Mouse (Mus musculus): Measurements from ENCODE around the gene Xpo4. TPM values are rescaled to one million over a fixed set of nuclear protein-coding genes. Genes with fewer than 3 reads are reported as not detected.
A peak's percentile ranks its signal among the peaks of the same experiment; 100 is the strongest.

The Xpo4 gene
- total RNA-seq, 2 experiments from 2014 or later = 13.4 to 13.9 TPM

DNA sequence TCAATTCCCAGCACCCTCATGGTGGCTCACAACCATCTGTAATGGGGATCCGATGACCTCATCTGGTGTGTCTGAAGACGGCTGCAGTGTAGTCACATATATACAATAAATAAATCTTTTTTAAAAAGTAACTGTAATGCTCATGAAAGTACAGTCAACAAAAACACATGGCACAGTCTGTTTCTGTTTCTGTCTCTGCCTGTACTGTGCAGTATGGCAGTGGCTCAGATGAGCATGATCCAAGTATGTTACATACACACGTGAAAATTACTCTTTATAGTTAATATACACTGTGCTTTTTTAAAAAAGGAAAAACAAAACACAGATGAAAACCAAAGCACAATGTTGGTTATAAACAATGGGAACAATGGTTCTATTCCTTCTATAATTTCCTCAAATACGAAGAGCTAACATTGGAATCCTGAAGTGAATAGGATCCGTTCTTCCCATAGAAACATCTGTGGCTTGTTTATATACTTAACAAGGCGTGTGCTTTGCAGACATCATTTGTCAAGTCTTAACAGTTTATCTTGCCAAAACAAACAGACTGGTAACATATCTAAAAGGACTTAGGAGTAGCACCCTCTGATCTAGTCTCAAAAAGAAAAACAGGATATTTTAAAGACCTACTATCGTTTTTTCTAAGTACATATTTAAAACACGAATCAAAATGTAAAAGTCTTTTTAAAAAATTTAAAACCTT, 58.4 kb downstream of the Xpo4 start:
- no peak for DNase-seq

DNA sequence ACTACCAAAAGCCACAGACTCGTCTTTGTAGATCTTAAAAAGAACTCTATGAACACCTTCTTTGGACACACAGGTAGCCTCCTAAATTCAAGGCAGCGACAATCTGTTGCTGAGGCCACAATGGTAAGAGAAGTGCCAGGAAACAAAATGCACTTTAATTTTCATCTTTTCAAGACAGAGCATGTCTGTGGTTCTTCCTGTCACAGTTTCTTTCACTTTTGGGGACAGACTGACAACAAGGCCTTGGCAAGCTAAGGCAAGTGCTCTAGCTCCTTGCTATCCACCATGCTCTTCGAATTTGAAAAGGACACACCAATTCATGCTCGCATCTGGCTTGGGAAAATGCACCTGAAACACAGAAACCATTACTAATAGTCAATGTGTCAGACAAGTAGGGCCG, 72.0 kb downstream of the Xpo4 start:
- DNase-seq = no peak

DNA sequence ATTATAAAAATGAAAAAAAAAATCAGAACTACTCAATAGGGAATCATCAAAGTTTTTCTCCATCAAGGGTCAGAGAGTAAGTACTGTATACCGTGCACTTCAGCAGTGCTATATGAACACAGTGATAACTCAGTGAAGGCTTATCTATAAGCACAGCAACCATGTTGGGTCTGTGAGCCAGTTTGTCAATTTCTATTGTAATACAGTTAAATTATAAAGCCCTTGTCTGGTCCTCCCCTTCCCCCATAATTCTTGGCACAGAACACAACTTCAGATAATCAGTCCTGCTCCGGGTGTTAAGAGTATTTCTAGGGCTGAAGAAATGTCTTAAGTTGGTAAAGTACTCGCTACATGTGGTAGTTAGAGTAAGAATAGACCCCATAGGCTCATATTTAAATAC, 73.4 kb downstream of the Xpo4 start:
- DNase-seq = no peak

DNA sequence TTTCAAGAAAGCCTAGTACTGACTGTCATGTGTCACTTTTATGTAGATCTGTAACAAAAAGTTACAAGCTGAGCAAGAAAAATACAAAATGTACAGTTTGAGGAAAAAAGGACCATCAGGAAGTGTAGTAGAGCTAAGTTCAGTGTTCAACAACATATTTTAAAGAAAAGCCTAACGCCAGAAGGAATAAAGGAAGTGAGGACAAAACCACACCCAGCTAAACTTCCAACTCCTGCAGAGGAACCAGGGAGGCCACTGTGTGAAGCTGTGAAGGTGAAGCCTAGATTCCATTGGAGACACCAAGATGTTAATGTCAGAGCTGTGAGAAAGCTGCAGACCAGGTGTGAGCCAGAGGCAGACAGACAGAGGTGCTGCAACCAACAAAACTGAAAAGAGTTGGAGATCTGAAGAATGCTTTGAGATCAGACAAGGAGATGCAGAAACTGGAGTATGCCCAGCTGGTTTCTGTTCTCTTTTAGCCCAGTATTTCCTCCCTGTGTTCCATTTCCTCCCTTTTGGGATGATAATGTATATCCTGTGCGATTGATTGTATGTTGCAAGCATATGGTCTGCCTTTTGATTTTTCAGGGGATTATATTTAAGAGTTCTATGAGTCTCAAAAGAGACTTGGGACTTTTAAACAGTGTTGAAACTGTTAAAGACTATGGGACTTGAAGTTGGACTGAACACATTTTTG, 88.7 kb downstream of the Xpo4 start:
- no peak for DNase-seq

DNA sequence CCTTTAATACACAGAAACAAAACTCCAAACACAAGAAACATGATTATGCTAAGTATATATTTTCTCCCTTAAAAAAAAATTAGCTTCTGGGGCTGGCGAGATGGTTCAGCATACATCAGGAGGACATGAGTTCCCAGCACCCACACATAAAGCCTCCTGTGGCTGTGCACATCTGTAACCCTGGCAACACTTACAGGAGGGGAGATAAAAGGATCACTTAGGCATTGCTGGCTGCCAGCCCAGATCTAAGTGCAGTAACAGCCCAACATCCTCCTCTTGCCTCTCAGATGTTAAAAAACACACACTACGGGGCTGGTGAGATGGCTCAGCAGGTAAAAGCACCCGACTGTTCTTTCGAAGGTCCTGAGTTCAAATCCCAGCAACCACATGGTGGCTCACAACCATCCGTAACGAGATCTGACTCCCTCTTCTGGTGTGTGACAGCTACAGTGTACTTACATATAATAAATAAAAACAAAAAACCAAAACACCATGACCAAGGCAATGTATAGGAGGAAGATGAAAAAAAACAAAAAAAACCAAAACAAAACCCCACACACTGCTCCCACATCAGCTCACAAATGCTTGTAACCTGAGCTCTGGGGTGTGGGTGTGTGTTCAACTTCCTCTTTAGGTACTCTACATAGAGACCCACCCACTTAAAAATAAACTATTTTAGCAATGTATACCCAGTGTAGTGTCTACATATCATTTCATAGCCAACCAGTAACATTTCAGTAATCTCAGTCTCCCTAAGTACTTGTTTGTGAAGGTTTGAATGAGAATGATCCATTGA, 90.2 kb downstream of the Xpo4 start:
- no peak for DNase-seq

DNA sequence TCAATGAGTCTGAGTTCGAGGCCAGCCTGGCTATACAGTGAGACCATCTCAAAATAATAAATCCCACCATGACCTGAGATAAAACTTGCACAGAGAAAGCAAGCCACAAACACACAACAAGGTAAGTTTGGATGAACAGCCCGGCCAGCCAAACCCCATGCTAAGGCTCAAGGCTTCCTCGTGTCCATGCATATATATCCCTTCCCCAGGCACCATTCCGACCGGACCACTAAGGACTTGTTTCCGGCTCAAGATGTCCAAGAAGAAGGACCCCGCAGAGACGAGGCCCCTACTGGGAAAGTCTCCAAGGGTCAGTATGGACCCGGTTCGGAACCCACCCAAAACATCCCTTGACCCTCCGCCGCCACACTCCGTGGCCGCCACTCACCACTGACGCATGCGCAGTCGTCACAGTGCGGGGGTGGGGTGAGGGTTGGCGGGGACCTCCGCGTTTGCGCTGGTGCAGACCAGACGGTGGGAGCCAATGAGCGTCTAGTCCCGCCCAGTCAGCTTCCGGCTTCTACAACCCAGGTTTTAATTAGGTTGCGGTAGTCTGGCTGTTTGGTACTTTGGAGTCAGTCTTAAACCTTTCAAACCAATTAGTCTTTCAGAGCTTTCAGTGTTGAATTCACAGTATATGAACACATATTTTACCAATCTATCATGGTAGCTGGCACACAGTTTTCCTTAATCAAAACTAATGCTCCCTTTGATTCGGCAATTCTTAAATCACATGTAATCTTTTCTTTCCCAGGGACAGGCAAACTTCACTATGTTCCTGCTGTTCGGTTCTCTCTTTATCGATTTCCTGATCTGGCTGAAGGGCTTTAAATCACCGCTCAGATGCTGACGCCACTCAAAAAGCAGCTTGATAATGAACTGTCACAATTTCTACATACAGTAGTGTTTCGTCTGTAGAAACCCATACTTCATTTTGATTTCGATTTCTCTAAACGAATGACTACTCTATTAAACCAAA, 93.8 kb downstream of the Xpo4 start, which contains the start of gene Eef1akmt1:
Gene Eef1akmt1 (minus strand): TSS at position 458 of the 979 bp plus-strand sequence.
- DNase-seq = peak; percentile 96

DNA sequence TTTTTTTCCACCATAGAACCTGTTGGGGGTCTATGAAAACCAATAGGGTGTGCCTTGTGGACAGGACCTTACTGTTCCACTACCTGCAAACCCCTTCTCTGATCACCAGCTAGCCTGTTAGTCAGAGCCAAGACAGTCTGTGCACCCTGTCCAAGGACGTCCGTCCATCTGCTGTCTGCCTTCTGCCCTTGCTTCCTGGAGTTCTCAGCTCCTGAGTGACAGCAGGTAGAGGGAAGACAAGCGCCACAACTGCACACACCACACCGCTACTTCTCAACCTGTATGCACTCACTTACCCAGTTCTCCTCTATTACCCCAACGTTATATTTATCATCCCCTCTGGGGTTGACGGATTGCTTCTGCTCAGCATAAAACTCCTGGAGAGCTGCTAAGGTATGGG, 99.6 kb downstream of the Xpo4 start:
- DNase-seq = no peak

DNA sequence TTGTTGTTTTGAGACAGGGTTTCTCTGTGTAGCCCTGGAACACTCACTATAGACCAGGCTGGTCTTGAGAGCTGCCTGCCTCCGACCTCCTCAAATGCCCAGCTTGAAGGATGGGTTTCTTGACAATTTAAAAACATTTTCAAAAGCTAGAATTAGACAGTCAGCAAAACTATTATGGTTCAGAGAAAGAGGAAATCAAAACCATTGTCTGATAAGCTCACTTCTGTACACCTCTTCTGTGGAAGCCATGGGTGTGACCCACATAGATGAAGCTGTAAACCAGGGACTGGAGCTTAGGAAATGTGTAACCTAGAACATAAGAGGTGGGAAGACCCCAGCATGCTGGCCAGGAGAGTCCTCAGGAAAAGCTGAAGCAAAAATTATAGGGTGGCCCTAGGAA, 108.3 kb downstream of the Xpo4 start:
- DNase-seq = no peak

DNA sequence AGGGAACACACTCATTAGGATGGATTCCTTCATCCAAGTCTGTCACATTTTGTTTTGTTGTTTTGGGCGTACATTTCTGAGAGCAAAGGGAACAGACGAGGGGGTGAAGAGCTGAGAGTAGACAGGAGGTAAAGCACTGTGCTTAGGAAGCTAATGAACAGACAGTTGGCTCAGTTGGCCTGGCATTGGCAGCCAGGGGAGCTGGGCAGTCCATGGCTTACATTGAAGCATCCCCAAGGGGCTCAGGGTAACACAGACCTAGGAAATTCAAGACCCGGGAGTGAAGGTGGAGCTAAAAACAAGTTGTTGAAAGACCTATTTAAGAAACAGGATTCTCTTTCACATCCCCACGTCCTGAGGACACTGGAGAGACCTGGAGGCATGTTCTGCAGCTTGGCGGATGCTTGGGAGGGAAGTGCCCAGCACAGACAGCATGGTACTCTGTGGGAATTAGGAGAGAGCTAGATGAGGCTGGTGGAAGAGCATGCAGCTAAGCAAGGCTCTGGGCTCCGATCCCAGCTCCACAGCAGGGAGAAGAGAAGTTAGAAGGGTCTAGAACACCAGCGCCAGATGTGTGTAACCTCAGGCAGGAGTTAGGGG, 109.7 kb downstream of the Xpo4 start:
- no peak for DNase-seq

DNA sequence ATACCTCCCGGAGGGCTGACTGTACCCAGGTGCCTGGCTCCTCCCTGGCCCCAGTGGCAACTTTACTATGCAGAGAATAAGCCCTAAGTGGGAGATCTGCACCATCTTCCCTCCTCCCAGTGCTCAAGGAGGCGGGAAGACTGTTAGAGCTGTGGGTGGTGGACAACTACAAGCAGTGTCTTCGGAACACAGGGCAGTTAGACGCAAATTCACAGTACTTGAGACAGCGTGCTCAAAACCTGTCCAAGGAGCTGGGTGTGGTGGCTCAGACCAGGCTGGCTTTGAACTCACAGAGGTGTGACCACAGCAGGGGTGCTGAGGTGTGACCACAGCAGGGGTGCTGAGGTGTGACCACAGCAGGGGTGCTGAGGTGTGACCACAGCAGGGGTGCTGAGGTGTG, 110.8 kb downstream of the Xpo4 start:
- DNase-seq = no peak

DNA sequence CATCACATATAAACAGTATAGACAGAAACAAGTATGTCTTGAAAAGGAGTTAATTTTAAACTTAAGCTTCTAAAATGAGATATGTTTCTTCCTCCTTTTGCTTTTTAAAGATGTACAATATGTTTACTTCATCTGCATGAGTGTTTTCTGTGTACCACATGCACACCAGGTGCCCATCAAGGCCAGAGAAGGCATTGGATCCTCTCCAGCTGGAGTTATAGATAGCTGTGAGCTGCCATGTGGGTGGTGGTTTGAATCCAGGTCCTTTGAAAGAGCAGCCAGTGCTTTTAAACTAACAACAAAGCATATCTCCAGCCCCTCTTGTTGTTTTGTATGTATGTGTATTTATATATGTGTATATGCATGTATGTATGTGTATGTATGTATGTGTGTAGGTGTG, 112.3 kb downstream of the Xpo4 start:
- no peak for DNase-seq

DNA sequence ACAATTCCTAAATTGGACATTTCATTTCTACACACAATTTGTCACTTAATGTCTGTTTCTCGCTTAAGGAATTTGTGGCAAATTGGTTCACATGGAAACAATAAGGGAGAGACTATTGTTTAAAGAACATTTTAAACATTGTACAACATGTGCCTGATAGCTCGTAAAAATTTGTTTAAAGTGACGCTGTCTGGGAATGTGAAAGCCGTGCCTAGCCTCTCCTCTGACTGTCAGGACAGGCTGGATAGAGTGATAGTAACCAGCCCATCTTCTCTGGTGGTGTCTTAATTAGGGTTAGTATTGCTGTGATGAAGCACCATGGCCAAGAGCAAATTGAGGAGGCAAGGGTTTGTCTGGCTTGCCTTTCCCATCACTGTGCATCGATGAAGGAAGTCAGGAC, 118.2 kb downstream of the Xpo4 start:
- no peak for DNase-seq

DNA sequence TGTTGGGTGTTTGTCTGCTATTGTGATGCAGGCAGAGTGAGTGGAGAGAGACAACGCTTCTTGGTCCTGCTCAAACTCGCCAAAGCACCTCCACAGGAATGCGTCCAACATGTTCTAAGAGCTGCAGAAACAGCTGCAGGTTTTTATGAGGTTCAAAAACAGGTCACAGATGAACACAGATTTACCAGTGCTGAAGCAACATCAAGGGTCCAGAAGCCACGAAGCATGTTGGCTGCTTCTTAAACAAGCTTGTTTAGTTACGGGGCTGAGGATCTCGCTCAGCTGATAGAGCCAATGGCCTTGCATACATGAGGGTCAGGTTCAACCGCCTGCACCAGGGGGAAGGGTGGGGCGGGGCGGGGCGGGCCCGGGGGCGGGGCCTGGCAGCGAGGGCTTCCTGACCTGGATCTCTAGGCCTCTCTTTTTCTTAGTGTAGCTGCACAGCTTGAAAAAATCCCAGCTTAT, 118.6 kb downstream of the Xpo4 start:
- DNase-seq = no peak

DNA sequence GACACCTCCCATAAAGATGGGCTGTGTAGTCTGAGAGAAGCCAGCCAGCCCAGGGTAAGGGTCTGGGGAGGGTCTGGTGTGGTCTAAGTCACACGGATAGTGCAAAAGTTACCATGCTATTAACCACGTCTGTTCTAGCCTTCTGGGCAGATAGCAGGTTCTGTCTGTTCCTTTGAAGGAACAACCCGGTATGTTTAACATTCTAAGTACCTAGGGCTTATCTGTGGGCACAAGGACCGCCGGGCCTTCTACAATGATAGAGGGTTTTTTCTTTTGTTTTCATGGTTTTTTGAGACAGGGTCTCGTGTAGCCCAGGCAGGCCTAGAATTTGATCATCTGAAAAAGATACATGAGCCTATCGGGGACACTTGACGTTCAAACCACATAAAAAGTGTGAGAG, 119.1 kb downstream of the Xpo4 start:
- DNase-seq = no peak

DNA sequence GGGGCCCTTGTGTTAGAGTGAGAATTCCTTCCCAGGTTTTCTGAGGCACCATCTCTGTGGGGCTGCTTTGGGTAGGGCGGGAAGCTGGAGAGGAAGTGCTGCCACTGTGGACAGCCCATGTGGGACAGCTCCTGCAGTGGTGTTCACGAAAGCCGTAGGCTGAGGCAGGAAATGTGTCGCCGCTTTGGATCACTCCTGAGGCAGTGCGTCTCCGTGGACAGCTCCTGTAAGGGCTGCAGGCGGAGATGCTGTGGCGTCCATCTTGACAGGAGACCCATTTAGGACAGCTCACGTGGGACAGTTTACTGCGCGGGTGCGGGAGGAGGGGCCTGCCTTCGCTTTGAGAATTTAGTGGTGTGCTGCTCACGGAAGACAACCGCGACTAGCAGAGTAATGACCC, 119.7 kb downstream of the Xpo4 start:
- no peak for DNase-seq

DNA sequence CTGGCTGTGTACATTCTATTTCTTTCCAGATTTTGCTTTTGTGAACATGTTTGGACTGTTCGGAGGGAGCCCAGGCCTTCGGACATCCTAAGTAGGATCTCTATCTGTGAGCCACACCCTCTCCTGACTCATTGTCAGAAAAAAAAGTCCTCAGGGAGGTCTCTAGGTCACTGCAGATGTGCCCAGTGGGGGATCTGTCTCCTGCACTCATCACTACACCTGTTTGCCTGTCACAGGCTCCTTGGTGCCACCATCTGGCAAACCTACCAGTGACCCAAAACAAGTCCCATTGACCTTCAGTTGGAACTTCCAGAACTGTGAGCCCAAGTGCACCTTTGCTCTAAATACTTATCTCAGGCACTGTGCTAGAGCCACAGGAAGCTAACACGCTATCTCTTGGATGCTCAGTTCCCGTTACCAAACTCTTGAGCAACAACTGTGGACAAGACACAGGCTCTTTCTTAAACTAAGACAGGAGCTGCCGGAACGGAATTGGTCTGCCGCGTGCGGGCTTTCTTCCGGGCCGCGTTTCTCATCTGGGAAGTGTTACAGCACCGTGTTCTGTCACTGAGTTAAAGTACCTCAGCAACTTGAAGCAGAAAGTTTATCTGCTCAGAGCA, 121.7 kb downstream of the Xpo4 start:
- DNase-seq = no peak

DNA sequence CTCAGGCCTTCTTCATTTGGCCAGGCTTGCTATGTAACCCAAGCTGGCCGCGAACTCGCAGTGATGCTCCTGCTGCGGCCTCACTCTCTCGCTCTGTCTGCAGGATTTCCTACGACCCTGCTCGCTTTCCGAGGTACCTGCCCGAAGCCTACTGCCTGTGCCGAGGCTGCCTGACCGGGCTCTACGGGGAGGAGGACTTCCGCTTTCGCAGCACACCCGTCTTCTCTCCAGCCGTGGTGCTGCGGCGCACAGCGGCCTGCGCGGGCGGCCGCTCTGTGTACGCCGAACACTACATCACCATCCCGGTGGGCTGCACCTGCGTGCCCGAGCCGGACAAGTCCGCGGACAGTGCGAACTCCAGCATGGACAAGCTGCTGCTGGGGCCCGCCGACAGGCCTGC, 123.0 kb downstream of the Xpo4 start:
- DNase-seq = no peak

DNA sequence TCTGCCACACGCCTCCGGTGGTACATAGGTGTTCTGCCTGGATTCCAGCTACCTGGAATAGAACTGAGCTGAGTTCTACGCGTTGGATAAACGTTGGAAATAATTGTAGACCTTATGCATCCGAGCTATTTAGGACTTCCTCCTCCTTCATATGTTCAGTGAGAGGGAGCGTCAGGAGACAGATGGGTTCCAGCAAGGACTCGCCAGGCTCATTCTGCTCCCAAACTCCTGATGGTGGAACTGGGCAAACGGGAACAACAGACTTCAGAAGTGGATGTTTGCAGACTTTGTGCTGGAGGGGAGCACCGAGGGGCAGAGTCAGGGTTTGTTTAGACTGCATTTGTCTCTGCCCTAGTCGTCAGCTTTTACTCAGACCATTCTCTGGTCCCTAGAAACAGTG, 124.5 kb downstream of the Xpo4 start:
- peak in 1 of 2 experiments; percentile 63 for DNase-seq

DNA sequence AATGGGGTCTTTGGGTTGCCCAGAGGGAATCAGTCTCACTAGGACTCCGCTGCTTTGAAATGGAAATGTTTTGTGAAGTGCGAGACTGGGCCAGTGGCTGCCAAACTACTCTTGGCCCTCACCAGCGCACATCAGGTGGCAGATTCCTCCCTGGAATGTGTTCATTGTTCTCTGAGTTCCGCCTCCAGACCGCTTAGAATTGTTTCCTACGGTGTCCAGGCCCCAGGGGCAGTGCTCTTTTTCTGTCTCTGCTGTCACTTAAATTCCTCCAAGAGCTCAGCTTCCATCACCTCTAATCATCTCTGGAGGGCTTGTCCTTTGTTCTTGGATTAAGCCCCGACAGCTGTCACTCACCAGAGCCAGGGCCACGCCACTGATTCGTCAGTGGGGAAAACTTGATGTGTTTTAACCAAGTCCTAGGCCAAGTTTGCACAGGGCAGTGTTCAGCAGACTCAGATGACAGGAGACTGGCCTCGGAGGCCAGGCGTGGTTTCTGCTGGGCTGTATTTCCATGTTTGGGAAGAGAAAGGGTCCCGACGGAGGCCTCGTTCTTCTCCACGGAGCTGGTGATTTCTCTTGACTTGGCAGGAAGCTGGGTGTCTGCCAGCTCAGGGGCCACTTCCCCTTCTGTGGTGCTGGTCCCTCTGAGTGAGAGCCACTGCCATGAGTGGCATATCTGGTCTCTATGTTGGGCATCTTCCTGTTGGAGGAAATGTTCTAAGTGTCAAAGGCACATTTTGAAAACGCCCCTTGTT, 127.8 kb downstream of the Xpo4 start:
- no peak for DNase-seq

DNA sequence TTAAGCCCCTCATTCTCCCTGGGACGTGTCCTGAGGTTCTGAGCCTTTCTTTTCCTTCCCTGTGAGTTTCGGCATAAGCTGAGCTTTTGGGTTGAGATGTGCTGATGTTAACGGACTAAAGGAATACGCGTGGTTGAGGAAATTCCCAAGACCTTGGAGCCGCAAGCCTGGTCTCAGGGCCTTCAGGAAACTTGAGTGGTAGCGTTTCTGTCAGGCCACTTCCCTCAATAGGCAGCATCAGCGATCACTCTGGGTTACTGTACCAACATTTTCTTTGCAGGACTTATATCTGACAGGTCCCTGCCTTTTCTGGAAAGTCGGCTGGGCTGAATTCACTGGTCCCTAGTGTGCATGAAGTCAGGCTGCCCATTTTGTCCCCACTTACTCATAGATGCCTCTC, 128.4 kb downstream of the Xpo4 start:
- DNase-seq = no peak

Measured in layer of hippocampus, postnatal 36 days (tissue).